Mouse (Mus musculus) myocyte (in vitro differentiated cells): ENCODE measurements around the gene Ezh1. TPM values are rescaled to one million over a fixed set of nuclear protein-coding genes. Genes with fewer than 3 reads are reported as not detected.

Experiments
- H3K27me3 ChIP-seq: one replicate; pipeline ENCODE4 v1.6.1; 2011; ENCODE audit not compliant: control insufficient read depth, insufficient read depth, insufficient read length
- H3K36me3 ChIP-seq: one replicate; pipeline ENCODE4 v1.6.1; 2011; ENCODE audit not compliant: control insufficient read depth, insufficient read depth
- H3K4me2 ChIP-seq: one replicate; pipeline ENCODE4 v1.6.1; 2011; ENCODE audit warnings: low read depth, control low read depth
- H3K4me3 ChIP-seq: one replicate; pipeline ENCODE4 v1.5.1; 2011; ENCODE audit warnings: mild to moderate bottlenecking, control low read depth, moderate library complexity
- H3K79me2 ChIP-seq: one replicate; pipeline ENCODE4 v1.6.1; 2011; ENCODE audit not compliant: control insufficient read depth, insufficient read depth
- H3ac ChIP-seq: one replicate; pipeline ENCODE4 v1.6.1; 2011; ENCODE audit not compliant: control insufficient read depth, insufficient read length
- CEBPB ChIP-seq: IDR thresholded peaks from 2 replicates; pipeline ENCODE4 v1.6.1; 2011; ENCODE audit warnings: mild to moderate bottlenecking, moderate library complexity; ENCODE audit not compliant: poor library complexity, insufficient read depth, severe bottlenecking
- E2F4 ChIP-seq: IDR thresholded peaks from one replicate; pipeline ENCODE4 v1.6.1; 2011; ENCODE audit warnings: mild to moderate bottlenecking, control low read depth, moderate library complexity; ENCODE audit not compliant: insufficient read depth
- MAX ChIP-seq: IDR thresholded peaks from one replicate; pipeline ENCODE4 v1.6.1; 2011; ENCODE audit warnings: low read depth, mild to moderate bottlenecking, control low read depth
- MYOD1 ChIP-seq, 3 experiments: IDR thresholded peaks; one replicate each; pipeline ENCODE4 v1.6.1; 2011; ENCODE audit warnings: control low read depth in 2 of 3, low read depth in 2 of 3, mild to moderate bottlenecking in 2 of 3, moderate library complexity in 1 of 3; ENCODE audit not compliant: insufficient read length in 2 of 3, control insufficient read depth in 1 of 3
- MYOG ChIP-seq, 3 experiments: IDR thresholded peaks; one replicate each; pipeline ENCODE4 v1.6.1; 2011; ENCODE audit warnings: control low read depth in 2 of 3, low read depth in 2 of 3, mild to moderate bottlenecking in 2 of 3; ENCODE audit not compliant: insufficient read length in 2 of 3, control insufficient read depth in 1 of 3, insufficient read depth in 1 of 3
- POLR2A ChIP-seq: IDR thresholded peaks from one replicate; pipeline ENCODE4 v1.6.1; 2011; ENCODE audit warnings: low read depth, mild to moderate bottlenecking, control low read depth, moderate library complexity; ENCODE audit not compliant: insufficient read length
- POLR2AphosphoS2 ChIP-seq: IDR thresholded peaks from one replicate; pipeline ENCODE4 v1.6.1; 2011; ENCODE audit warnings: low read depth, control low read depth; ENCODE audit not compliant: insufficient read length
- REST ChIP-seq: IDR thresholded peaks from one replicate; pipeline ENCODE4 v1.6.1; 2011; ENCODE audit warnings: mild to moderate bottlenecking, control low read depth, moderate library complexity; ENCODE audit not compliant: insufficient read depth, insufficient read length
- SRF ChIP-seq: IDR thresholded peaks from one replicate; pipeline ENCODE4 v1.6.1; 2011; ENCODE audit warnings: low read depth; ENCODE audit not compliant: control insufficient read depth, insufficient read length
- TCF12 ChIP-seq: IDR thresholded peaks from one replicate; pipeline ENCODE4 v1.6.1; 2011; ENCODE audit warnings: mild to moderate bottlenecking, control low read depth; ENCODE audit not compliant: poor library complexity, insufficient read depth, severe bottlenecking
- TCF3 ChIP-seq: IDR thresholded peaks from one replicate; pipeline ENCODE4 v1.6.1; 2011; ENCODE audit warnings: low read depth, control low read depth; ENCODE audit not compliant: insufficient read length
- USF1 ChIP-seq: IDR thresholded peaks from one replicate; pipeline ENCODE4 v1.6.1; 2011; ENCODE audit warnings: low read depth, mild to moderate bottlenecking, control low read depth, moderate library complexity
- polyA plus RNA-seq: library from polyadenylated mRNA; unstranded; fragments of >200 nt; fragmentation: generic; extraction: Trizol; gene quantifications from one replicate; pipeline ENCODE4 v1.2.1, GENCODE M21; 2012; ENCODE audit warnings: missing spikeins

Gene Ezh1
- polyA plus RNA-seq, 1 experiment: 13.7 TPM

- Histone ChIP-seq H3K27me3 (no peaks in the 10 kb centered on the region), H3K4me3 (no peak overlapping the region), H3ac (no peak overlapping the region), H3K4me2 (peak overlapping the region; percentile 46), H3K36me3 (no peaks in the 10 kb centered on the region), H3K79me2 (peaks cover 12% of the 10 kb centered on the region)
- TF ChIP-seq MYOG (IDR thresholded peaks at IDR 0.05; ENCODE audit: control insufficient read depth in 1 of 3, insufficient read depth in 1 of 3, insufficient read length in 2 of 3, low read depth in 2 of 3) (peak in 1 of 3 experiments; percentile 11), MYOD1 (IDR thresholded peaks at IDR 0.05; ENCODE audit: control insufficient read depth in 1 of 3, insufficient read length in 2 of 3, low read depth in 2 of 3) (peak in 2 of 3 experiments; percentile 76), POLR2A (no peak)
These were observed 4.8 kb downstream of the Ezh1 start for GRCm38 (mm10) chr11:101221306-101221986.

GRCm38 (mm10) chr11:101220853-101221252 lies 5.4 kb downstream of the Ezh1 start:
- Histone ChIP-seq H3K79me2 (peaks cover 12% of the 10 kb centered on the region), H3ac (no peak overlapping the region), H3K27me3 (no peaks in the 10 kb centered on the region), H3K36me3 (no peaks in the 10 kb centered on the region), H3K4me2 (peak overlapping the region; percentile 46), H3K4me3 (no peak overlapping the region)
- no peak for TF ChIP-seq TCF3
- TF ChIP-seq USF1: no peak
- no peak for TF ChIP-seq POLR2A
- no peak for TF ChIP-seq CEBPB
- TF ChIP-seq REST: no peak
- no peak for TF ChIP-seq E2F4
- no peak for TF ChIP-seq SRF

- H3K27me3 ChIP-seq: no peaks in the 10 kb centered on the region
- no peak overlapping the region for H3ac ChIP-seq
- H3K79me2 ChIP-seq: peaks cover 8% of the 10 kb centered on the region
- no peak for TF ChIP-seq E2F4
- no peak for TF ChIP-seq SRF
- TF ChIP-seq USF1: no peak
- no peak for TF ChIP-seq REST
- no peak for TF ChIP-seq TCF3
- TF ChIP-seq TCF12: no peak
- no peak for TF ChIP-seq MAX
- TF ChIP-seq MYOD1 (IDR thresholded peaks at IDR 0.05; ENCODE audit: control insufficient read depth in 1 of 3, insufficient read length in 2 of 3, low read depth in 2 of 3): no peak
- no peak for TF ChIP-seq MYOG (IDR thresholded peaks at IDR 0.05; ENCODE audit: control insufficient read depth in 1 of 3, insufficient read depth in 1 of 3, insufficient read length in 2 of 3, low read depth in 2 of 3)
- TF ChIP-seq CEBPB: no peak
- TF ChIP-seq POLR2AphosphoS2: no peak
- no peak for TF ChIP-seq POLR2A
- H3K36me3 ChIP-seq: peaks cover 8% of the 10 kb centered on the region
- no peak overlapping the region for H3K4me3 ChIP-seq
- no peak overlapping the region for H3K4me2 ChIP-seq
These were observed 7.7 kb downstream of the Ezh1 start for GRCm38 (mm10) chr11:101218436-101219055.

DNA sequence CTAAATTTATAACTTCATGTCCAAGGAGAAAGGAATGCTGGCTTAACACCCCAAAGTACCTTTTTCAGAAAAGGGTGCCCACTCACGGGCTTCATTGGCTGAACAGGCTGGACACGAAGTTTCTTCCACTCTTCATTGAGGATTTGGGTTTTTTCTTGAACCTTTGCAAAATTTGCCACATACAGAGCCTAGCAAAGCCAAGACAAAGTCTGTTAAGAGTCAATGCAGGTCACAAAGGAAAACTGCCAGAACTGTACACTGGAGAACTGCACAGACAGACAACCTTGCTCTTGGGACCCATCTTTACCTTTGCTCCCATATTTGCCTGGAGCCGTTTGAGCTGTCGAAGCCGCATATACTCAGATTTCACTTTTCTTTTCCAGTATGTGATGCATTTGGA lies 9.3 kb downstream of the Ezh1 start:
- Histone ChIP-seq H3K36me3 (peaks cover 8% of the 10 kb centered on the region), H3ac (no peak overlapping the region), H3K27me3 (no peaks in the 10 kb centered on the region), H3K4me3 (no peak overlapping the region), H3K79me2 (no peaks in the 10 kb centered on the region), H3K4me2 (no peak overlapping the region)
- no peak for TF ChIP-seq CEBPB
- TF ChIP-seq MYOG (IDR thresholded peaks at IDR 0.05; ENCODE audit: control insufficient read depth in 1 of 3, insufficient read depth in 1 of 3, insufficient read length in 2 of 3, low read depth in 2 of 3): no peak
- no peak for TF ChIP-seq MAX
- no peak for TF ChIP-seq POLR2AphosphoS2
- no peak for TF ChIP-seq E2F4
- no peak for TF ChIP-seq SRF
- no peak for TF ChIP-seq TCF3

- no peak overlapping the region for H3ac ChIP-seq
- H3K4me2 ChIP-seq: no peak overlapping the region
- H3K79me2 ChIP-seq: no peaks in the 10 kb centered on the region
- no peak overlapping the region for H3K4me3 ChIP-seq
- no peak for TF ChIP-seq USF1
- no peak for TF ChIP-seq CEBPB
- TF ChIP-seq MAX: no peak
- TF ChIP-seq TCF12: no peak
- TF ChIP-seq MYOD1 (IDR thresholded peaks at IDR 0.05; ENCODE audit: control insufficient read depth in 1 of 3, insufficient read length in 2 of 3, low read depth in 2 of 3): no peak
- TF ChIP-seq TCF3: no peak
- no peaks in the 10 kb centered on the region for H3K27me3 ChIP-seq
- peaks cover 23% of the 10 kb centered on the region for H3K36me3 ChIP-seq
These were observed 14.3 kb downstream of the Ezh1 start for GRCm38 (mm10) chr11:101211970-101212369.
